Mouse (Mus musculus): ENCODE measurements around the gene Gm20388. TPM values are rescaled to one million over a fixed set of nuclear protein-coding genes. Genes with fewer than 3 reads are reported as not detected.

Gene Gm20388
- total and polyA plus RNA-seq, 2 experiments from 2014 or later, result 17.3 TPM; not detected in 1

DNA sequence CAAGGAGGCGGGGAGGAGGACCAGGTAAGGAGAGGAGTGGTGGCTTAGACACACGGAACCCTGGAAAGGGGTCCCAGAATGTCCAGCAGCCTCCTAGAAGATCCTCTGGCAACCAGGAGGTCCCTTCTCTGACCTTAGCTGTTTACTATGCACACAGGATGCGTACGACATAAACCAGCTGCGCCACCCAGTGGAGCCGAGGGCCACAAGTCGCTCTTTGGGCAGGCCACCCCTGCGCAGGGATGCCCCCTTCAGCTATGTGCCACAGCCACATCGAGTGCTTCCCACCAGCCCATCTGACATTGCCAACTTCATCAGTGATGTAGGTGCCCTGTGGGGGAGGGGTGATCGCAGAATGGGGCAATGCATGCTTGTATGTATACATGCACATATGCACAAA lies 2954.8 kb downstream of the Gm20388 start:
- peak; percentile 24; the same call in 1 of the 2 replicates for TF ChIP-seq CTCF (IDR thresholded peaks at IDR 0.05; ENCODE audit: low read depth)
- no peak for TF ChIP-seq EP300 (IDR thresholded peaks at IDR 0.05; ENCODE audit: low read depth)
- H3K4me2 ChIP-seq (ENCODE audit: low read depth, low read length), result peak overlapping the region; percentile 46; the same call in 1 of the 2 replicates
- ATAC-seq (ENCODE audit: insufficient read depth, low read depth) (no peak), DNase-seq (ENCODE audit: low spot score) (no peak)
- no peak overlapping the region for H3K4me3 ChIP-seq (ENCODE audit: low read depth, low read length)
- no peak overlapping the region for H3K27ac ChIP-seq (ENCODE audit: low read depth)
- H3K27me3 ChIP-seq (ENCODE audit: control insufficient read depth, insufficient read depth, low read length), result no peaks in the 10 kb centered on the region
- WGBS, result 64% methylated on average over 10 of the region's 10 CpGs
- H3K9me3 ChIP-seq (replicated peaks; ENCODE audit: control insufficient read depth, low read length), result no peaks in the 10 kb centered on the region
- H3K4me1 ChIP-seq (ENCODE audit: control insufficient read depth, insufficient read depth), result peaks cover 4% of the 10 kb centered on the region; the same call in 1 of the 2 replicates
- no peaks in the 10 kb centered on the region for H3K36me3 ChIP-seq (replicated peaks; ENCODE audit: control insufficient read depth, insufficient read depth, low read length)
- H3K9ac ChIP-seq (replicated peaks; ENCODE audit: low read depth, low read length), result no peak overlapping the region

DNA sequence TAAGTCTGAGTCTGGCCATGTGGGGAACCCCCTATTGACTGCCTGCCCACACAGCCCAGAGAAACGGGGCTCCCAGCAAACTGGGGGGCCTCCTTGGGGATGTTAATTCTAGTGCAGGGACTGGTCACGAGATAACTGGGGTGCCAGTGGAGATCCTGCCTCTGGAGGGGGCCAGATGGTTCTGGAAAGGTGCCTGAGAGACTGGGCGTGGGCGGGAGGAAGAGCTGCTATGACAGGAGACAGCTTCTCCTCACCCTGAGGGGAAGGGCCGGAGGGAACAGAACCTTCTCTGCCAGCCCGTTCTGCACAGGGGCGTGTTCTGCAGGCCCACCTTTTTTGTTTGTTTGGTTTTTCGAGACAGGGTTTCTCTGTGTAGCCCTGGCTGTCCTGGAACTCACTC lies 2955.6 kb downstream of the Gm20388 start:
- TF ChIP-seq EP300 (IDR thresholded peaks at IDR 0.05; ENCODE audit: low read depth) (no peak), CTCF (IDR thresholded peaks at IDR 0.05; ENCODE audit: low read depth) (no peak)
- H3K4me2 ChIP-seq (ENCODE audit: low read depth, low read length), result no peak overlapping the region
- H3K4me1 ChIP-seq (ENCODE audit: control insufficient read depth, insufficient read depth), result peaks cover 4% of the 10 kb centered on the region; the same call in 1 of the 2 replicates
- H3K9me3 ChIP-seq (replicated peaks; ENCODE audit: control insufficient read depth, low read length), result no peaks in the 10 kb centered on the region
- H3K4me3 ChIP-seq (ENCODE audit: low read depth, low read length), result no peak overlapping the region
- DNase-seq (ENCODE audit: low spot score), result no peak
- H3K27ac ChIP-seq (ENCODE audit: low read depth), result no peak overlapping the region
- H3K36me3 ChIP-seq (replicated peaks; ENCODE audit: control insufficient read depth, insufficient read depth, low read length), result no peaks in the 10 kb centered on the region
- WGBS, result 77% methylated on average over 8 of the region's 8 CpGs
- H3K27me3 ChIP-seq (ENCODE audit: control insufficient read depth, insufficient read depth, low read length), result no peaks in the 10 kb centered on the region
- H3K9ac ChIP-seq (replicated peaks; ENCODE audit: low read depth, low read length), result no peak overlapping the region
- ATAC-seq (ENCODE audit: insufficient read depth, low read depth), result no peak

DNA sequence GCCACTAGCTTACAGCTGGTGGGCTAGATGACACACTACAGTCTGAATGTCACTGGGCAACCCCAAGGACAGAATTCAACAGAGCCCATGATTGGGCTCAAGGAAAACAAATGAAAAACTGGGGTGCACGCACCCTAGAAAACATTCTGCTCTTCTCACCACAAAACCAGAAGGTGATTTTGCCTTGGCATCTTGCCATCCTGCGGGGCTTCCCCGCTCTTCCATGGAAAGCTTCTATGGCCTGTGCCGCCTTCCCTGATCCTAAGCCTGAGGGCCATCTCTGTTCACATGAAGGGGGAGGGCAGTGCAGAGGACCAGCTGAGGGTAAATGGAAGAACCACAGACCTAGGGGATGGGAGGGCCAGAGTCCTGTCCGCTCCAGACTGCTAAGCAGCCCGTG lies 2957.3 kb downstream of the Gm20388 start:
- DNase-seq (ENCODE audit: low spot score) (no peak), ATAC-seq (ENCODE audit: insufficient read depth, low read depth) (no peak)
- H3K27me3 ChIP-seq (ENCODE audit: control insufficient read depth, insufficient read depth, low read length), result no peaks in the 10 kb centered on the region
- no peak overlapping the region for H3K27ac ChIP-seq (ENCODE audit: low read depth)
- H3K36me3 ChIP-seq (replicated peaks; ENCODE audit: control insufficient read depth, insufficient read depth, low read length), result no peaks in the 10 kb centered on the region
- no peaks in the 10 kb centered on the region for H3K9me3 ChIP-seq (replicated peaks; ENCODE audit: control insufficient read depth, low read length)
- WGBS, result 76% methylated on average over 6 of the region's 6 CpGs
- no peak for TF ChIP-seq EP300 (IDR thresholded peaks at IDR 0.05; ENCODE audit: low read depth)
- no peak for TF ChIP-seq CTCF (IDR thresholded peaks at IDR 0.05; ENCODE audit: low read depth)
- H3K9ac ChIP-seq (replicated peaks; ENCODE audit: low read depth, low read length), result no peak overlapping the region
- H3K4me1 ChIP-seq (ENCODE audit: control insufficient read depth, insufficient read depth), result peaks cover 4% of the 10 kb centered on the region; the same call in 1 of the 2 replicates
- no peak overlapping the region for H3K4me2 ChIP-seq (ENCODE audit: low read depth, low read length)
- no peak overlapping the region for H3K4me3 ChIP-seq (ENCODE audit: low read depth, low read length)

DNA sequence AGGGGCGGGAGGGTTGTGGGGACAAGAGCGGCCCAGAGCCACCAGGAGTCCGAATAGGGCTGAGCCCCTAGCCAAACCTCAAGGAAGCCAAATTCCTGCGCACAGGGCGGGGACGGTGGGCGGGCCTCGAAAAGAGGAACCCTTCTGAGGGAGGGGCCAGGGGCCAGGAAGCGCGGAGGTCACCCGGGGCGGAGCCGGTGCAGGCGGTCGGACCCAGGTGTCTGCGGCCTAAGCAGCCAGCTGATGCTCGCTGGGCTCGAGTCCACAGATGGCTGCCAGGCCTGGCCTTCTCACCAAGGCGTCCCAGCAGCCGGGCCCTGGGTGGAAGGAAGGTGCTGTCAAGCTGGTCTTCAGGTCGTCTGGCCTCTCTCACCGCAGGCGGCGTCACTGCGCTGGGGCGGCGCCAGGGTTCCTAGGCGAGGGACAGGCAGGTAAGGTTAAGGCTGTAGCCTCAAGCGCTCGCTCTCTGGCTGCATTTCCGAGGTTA lies 2959.8 kb downstream of the Gm20388 start:
- H3K4me1 ChIP-seq (ENCODE audit: control insufficient read depth, insufficient read depth), result no peaks in the 10 kb centered on the region
- no peak overlapping the region for H3K27ac ChIP-seq (ENCODE audit: low read depth)
- ATAC-seq (ENCODE audit: insufficient read depth, low read depth) (no peak), DNase-seq (ENCODE audit: low spot score) (no peak)
- no peaks in the 10 kb centered on the region for H3K27me3 ChIP-seq (ENCODE audit: control insufficient read depth, insufficient read depth, low read length)
- TF ChIP-seq EP300 (IDR thresholded peaks at IDR 0.05; ENCODE audit: low read depth) (no peak), CTCF (IDR thresholded peaks at IDR 0.05; ENCODE audit: low read depth) (no peak)
- H3K9ac ChIP-seq (replicated peaks; ENCODE audit: low read depth, low read length), result no peak overlapping the region
- no peaks in the 10 kb centered on the region for H3K36me3 ChIP-seq (replicated peaks; ENCODE audit: control insufficient read depth, insufficient read depth, low read length)
- H3K9me3 ChIP-seq (replicated peaks; ENCODE audit: control insufficient read depth, low read length), result no peaks in the 10 kb centered on the region
- WGBS, result 28% methylated on average over 31 of the region's 31 CpGs
- no peak overlapping the region; the same call in 1 of the 2 replicates for H3K4me3 ChIP-seq (ENCODE audit: low read depth, low read length)
- H3K4me2 ChIP-seq (ENCODE audit: low read depth, low read length), result peak overlapping the region; percentile 39; the same call in 1 of the 2 replicates

DNA sequence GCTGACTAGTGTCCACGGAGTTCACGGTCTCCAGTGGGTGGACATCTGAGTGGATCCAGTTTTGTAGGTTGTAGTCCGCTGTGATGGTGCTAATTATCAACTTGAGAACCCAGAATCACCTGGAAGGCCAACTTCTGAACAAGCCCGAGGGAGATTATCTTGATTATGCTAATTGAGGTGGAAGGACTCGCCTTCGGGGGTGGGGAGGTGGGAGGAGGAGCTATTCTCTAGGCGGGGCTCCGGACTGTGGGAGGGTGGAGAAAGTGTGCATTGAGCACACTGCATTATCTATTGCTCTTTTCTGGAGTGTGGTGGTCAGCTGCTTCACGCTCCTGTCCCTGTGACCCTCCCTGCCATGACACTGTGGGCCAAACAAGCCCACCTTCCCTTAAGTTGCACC lies 2961.0 kb downstream of the Gm20388 start:
- Histone ChIP-seq H3K9me3 (replicated peaks; ENCODE audit: control insufficient read depth, low read length) (no peaks in the 10 kb centered on the region), H3K4me3 (ENCODE audit: low read depth, low read length) (no peak overlapping the region), H3K27ac (ENCODE audit: low read depth) (no peak overlapping the region), H3K9ac (replicated peaks; ENCODE audit: low read depth, low read length) (no peak overlapping the region), H3K4me1 (ENCODE audit: control insufficient read depth, insufficient read depth) (no peaks in the 10 kb centered on the region), H3K27me3 (ENCODE audit: control insufficient read depth, insufficient read depth, low read length) (no peaks in the 10 kb centered on the region), H3K4me2 (ENCODE audit: low read depth, low read length) (no peak overlapping the region), H3K36me3 (replicated peaks; ENCODE audit: control insufficient read depth, insufficient read depth, low read length) (no peaks in the 10 kb centered on the region)
- ATAC-seq (ENCODE audit: insufficient read depth, low read depth) (no peak), DNase-seq (ENCODE audit: low spot score) (no peak)
- TF ChIP-seq CTCF (IDR thresholded peaks at IDR 0.05; ENCODE audit: low read depth) (no peak), EP300 (IDR thresholded peaks at IDR 0.05; ENCODE audit: low read depth) (no peak)
- WGBS, result 65% methylated on average over 9 of the region's 9 CpGs

DNA sequence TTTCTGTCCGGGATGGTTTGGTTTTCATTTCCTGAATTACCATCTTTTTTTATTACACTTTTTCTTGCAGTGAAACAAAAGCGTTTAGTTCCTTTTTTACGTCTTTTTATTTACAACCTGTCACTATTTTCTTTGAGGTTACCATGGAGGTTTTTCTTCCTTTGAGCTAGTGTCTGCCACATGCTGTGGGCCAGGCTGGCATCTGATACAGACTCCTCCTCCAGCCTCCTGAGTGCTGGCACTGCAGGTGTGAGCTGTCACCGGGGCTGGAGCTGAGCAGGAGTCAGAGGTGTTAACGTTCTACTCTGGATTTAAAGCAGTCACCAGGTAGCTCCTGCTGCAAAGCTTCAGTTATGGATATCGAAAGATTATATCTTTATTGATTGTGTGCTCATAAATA lies 2962.5 kb downstream of the Gm20388 start:
- no peak overlapping the region for H3K27ac ChIP-seq (ENCODE audit: low read depth)
- no peaks in the 10 kb centered on the region for H3K4me1 ChIP-seq (ENCODE audit: control insufficient read depth, insufficient read depth)
- no peaks in the 10 kb centered on the region for H3K36me3 ChIP-seq (replicated peaks; ENCODE audit: control insufficient read depth, insufficient read depth, low read length)
- no peaks in the 10 kb centered on the region for H3K27me3 ChIP-seq (ENCODE audit: control insufficient read depth, insufficient read depth, low read length)
- TF ChIP-seq EP300 (IDR thresholded peaks at IDR 0.05; ENCODE audit: low read depth), result no peak
- TF ChIP-seq CTCF (IDR thresholded peaks at IDR 0.05; ENCODE audit: low read depth), result no peak
- H3K4me3 ChIP-seq (ENCODE audit: low read depth, low read length), result no peak overlapping the region
- ATAC-seq (ENCODE audit: insufficient read depth, low read depth) (no peak), DNase-seq (ENCODE audit: low spot score) (no peak)
- H3K9me3 ChIP-seq (replicated peaks; ENCODE audit: control insufficient read depth, low read length), result no peaks in the 10 kb centered on the region
- no peak overlapping the region for H3K4me2 ChIP-seq (ENCODE audit: low read depth, low read length)
- H3K9ac ChIP-seq (replicated peaks; ENCODE audit: low read depth, low read length), result no peak overlapping the region
- 45% methylated on average over 6 of the region's 6 CpGs for WGBS
